Mouse (Mus musculus): ENCODE results near the gene Tifa. TPM values are rescaled to one million over a fixed set of nuclear protein-coding genes. Genes with fewer than 3 reads are reported as not detected.

Tifa gene
- total RNA-seq, 2 experiments from 2014 or later, result 1.9 to 2.9 TPM

DNA sequence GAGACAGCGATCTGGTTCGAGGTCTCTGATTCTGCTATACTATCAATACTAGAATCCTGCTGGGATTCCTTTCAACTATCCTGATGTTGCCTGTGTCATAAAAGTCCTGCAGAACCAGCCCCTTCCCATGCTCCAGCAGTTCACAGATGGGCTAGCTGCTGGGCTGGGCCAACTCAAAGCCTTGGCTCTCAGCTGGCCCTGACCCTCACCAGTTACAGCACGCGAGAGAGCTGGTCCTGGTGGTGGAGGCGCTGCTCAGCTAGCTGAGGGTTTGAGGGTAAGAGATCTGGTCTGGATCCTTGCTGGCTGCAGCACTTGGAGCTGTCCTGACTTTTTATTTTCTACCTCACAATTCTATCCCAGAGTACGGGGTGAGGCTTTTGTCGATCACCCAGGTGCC, 36.9 kb downstream of the Tifa start:
- no peak for DNase-seq

DNA sequence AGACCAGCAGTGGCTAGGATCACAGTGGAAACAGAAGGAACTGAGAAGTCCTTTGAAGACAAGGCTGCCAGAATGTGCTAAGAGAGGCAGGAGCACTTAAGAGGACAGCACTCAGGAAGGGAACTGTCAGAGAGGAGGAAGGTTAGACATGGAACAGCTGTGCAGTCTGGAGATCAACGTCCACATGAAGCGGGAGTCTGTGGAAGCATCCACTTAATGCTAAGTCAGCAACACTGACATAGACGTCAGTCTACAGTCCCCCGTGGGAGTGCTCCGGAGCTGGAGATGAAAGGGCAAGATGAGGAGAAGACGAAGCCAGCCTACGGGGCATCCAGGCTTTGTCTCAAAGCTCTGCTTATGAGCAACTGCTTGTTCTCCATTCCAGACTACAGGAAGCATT, 37.5 kb downstream of the Tifa start:
- peak; percentile 31 to 43 for DNase-seq

DNA sequence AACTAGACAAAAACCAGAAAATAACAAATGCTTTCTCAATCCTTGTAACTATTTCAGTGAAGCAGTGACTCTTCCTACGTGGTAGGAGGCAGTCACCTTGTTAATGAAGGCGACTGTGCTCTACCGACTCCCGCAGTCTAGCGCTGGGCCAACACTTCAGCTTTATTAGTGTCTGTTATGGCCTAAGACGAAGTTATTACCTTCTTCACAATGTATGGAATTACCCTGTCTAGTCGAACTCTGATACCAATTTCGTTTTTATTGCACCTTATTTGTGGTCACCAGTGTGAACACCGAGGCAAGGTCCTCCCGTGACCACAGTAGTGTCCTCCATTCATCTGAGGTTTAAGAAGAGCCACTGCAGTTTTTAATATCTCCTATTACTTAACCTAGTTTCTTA, 40.6 kb downstream of the Tifa start:
- no peak for DNase-seq

DNA sequence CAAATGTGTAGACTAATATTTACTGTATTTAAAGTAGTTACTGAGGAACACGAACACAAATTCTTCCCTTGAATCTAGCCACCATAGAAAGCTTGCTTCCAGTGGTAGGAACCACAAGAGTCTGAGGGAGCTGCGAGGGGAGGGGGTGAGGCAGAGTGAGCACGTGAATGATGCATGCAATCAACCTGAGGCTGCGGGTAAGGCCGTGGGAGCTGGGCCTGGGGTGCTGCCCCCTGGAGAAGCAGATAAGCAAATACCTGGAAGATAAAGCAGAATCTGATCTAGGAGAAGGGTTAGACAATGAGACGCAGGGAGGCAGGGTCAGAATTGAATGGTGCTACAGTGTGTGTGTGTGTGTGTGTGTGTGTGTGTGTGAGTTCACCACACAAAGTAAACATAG, 41.5 kb downstream of the Tifa start:
- DNase-seq, result no peak

DNA sequence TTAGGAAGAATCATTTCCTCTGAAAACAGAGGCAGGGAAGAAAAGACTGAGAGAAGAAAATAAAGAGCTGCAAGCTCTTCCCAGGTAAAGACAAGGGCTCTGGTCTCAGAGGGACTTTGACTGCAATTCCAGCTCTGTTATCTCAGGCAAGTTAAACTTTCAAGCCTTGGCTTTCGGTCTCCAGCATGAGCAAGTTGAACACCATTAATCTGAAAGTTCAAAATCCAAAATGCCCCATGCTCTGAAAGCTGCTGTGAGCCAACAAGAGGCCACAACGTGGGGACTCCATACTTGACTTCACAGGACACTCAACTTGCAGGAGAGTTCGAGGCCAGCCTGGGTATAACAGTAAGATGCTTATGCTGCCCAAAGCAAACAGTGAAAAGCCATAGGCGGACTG, 44.4 kb downstream of the Tifa start:
- no peak for DNase-seq

DNA sequence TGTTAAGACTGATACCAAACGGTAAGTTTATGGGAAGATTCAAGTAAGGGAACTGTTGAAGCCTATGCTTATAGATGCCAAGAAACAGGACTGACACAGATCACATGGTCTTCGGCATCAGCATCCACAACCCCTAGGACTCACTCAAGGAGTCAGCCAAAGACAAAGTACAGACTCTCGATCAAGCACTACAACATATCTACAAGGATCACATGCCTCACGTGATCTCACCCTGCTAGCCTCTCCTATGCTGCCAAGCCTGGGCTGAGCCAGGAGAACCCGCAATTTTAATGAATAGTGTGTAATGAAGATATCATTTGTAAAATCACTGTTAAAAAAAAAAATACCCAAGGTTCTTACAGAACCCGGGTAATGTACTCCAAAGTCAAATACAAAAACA, 46.0 kb downstream of the Tifa start:
- DNase-seq, result no peak

DNA sequence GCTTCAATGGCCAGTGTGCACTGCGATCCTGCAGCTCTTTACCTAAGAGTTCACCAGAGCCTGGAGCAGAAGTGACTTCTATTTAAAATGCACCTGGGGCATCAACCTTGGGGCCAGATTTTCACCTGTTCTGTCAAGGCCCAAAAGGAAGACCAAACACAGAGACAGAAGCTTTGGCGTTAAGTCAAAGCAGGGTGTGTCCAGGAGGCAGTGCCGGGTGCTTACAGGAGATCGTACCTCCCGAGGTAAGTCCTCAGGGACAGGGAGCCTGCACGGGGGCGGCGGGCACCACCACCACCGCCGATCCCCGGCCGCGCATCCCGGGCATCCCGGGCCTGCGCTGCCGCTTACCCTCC, 47.2 kb downstream of the Tifa start:
- peak in 1 of 2 experiments; percentile 12 for DNase-seq

DNA sequence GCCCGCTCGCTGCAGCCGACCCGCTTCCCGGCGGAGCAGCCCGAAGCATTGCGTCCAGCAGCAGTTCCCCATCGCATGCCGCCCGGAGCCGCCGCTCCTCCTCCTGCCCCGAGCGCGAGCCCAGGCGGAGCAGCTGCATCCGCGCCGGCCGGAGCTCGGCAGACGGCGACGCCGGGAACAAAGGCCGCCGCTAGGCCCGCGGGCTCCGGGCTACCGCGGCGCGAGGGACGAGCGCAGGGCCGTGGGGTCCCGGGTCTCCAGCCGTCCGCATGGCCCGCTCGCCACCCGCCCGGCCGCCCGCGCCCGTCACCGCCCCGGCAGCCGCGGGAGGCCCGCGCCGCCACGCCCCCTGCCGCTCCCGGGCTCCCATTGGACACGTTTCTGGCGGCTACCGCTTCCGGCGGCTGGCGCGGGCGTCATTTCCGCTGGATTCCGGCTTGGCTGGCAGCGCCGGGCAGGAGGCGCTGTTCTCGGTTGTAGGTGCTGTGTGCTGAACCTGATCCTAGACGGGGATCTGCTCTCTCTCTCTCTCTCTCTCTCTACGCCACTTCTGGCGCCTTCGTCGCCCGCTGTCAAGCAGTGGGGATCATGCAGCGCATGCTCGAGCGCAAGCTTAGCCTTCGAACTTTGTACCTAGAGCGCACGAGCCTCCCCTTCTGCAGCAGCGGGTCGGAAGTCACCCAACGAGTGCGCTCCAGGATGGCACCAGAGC, 47.7 kb downstream of the Tifa start, which contains the start of gene Ap1ar:
Gene Ap1ar (minus strand): TSS at position 370 of the 712 bp plus-strand sequence.
- peak; percentile 97 for DNase-seq

DNA sequence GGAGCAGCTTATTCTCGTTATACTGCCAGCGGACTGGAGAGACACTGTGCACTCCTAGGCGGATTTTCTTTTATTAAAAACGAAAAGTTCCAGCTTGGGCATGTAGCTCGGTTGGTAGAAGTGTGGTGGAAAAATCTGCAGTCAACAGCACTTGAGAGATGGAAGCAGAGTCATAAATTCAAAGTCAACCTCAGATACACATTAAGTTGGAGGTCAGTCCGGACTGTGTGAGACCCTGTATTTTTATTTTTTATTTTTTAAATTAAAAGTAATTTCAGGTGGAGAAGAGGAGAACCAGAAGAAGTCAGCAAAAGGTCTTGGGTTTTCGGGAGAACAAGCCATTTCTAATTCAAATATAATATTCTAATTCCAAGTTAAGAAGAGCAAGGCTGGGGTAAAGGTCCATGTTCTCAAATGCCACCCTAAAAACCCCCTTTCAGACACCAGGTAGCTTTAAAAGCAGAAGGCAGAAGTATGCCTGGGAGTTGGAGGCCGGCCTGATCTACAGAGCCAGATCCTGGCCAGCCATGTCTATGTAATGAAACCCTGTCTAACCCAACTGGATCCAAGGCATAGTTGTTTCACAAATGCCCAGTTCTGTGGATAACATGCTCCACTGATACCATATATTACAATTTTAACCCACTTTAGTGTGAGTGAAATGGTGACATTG, 48.5 kb downstream of the Tifa start:
- no peak for DNase-seq

DNA sequence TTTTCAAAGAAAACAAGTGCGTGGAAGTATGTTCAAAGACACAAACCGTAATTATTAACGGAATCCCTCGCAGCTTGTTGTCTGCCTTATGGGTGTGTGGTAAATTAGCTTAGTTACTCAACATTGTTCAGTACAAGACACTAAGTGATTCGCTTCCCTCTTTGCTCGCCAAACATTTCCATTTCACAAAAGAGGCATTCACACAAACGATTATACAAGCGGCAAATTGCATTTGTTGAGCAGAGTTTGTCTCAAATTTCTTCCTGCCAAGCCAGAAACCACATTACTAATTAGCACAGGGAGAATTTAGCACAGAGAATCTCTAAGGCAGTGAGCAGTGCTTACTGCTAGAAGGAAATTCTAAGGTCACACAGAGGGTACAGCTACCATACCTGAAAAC, 52.3 kb downstream of the Tifa start:
- DNase-seq, result no peak

DNA sequence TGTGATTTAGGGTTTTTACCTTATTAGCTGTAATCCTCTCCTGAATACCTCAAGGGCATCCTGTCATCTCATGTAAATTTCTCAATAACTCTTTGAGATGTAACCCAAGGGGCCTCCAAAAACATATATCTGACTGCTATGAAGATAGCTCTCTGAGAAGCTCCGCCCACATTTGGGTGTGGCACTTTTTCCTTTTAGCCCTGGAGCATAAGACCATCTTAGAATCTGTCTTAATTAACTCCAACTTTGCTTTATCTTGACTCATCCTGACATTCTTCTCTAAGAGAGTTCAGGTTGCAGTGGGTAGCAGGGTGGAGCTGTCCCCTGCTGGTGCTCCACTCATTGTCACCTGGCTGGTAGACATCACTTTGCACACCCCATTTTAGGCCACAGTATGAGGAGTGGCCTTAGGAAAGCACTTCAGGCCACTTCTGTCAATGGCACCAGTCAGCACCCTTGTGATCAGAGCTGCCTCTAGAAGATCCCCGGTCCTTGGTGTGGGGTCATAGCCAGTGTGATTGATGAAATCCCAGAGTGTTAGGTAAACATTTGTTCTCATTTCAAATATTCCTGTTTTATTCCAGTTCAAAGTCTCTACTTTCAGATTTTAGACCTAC, 53.8 kb downstream of the Tifa start:
- no peak for DNase-seq

DNA sequence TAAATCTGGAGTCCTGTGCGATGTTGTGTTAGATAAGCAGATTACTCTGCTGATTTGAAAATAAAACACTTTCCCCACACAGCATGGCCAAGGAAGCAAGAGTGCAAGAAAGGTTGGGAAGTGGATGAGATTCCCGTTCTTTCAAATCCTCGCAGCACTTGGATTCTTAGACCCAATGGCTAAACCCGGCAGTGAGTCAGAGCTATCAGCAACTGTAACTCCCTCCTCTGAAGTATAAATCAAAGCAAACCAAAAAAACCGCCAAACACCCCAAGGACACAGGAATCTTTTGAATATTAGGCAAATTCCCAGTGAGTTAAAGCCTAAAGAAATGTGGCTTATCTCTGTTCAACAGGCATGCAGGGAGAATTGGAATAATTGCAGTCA, 54.3 kb downstream of the Tifa start:
- no peak for DNase-seq

DNA sequence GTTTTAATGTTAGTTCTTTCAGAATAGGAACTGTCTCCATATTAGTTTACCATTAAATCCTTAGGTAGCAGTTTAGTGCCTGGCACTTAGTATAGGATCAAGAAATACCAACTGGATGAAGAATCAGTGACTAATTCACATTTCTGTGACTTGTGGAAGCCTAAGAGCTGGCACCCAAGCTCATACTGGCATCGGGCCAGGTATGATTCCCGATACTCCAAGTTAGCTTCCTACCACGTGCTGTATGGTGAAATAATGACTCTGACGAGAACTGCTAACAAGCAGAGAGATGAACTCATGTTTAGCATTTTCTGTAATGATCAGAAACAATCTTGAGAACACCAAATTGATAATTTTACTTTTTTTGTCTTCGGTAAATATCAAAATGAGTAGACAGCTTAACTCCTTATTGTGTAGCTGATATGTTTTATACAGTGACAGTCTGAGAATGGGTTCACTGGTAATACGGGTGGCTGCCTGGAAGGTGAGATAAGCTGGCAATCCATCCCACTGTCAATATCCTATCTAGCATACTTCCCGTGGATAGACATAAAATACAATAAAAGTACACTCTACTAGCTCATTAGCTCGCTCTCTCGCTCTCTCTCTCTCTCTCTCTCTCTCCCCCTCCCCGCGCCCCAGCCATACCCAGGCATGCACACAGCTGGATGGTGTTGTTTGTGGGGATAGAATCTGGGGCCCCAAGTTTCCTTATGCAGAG, 58.6 kb downstream of the Tifa start:
- DNase-seq, result no peak

DNA sequence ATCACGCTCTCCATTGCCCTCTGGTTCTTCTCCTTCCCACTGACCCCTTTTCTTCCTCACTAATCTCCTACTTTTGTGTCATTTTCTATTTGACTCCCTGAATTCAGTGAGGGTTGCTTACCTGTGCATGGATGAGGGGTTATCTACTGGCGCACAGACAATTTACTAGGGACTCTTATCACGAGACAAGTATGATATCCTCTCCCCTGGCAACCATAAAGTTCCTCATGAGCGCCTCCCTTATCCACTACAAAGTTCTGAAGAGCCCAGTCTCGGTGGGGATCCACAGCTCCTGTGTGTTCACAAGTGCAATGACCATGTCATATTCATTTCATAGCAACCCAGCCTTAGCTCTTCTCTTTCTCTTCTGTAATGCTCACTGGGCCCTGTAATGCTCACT, 60.3 kb downstream of the Tifa start:
- no peak for DNase-seq

DNA sequence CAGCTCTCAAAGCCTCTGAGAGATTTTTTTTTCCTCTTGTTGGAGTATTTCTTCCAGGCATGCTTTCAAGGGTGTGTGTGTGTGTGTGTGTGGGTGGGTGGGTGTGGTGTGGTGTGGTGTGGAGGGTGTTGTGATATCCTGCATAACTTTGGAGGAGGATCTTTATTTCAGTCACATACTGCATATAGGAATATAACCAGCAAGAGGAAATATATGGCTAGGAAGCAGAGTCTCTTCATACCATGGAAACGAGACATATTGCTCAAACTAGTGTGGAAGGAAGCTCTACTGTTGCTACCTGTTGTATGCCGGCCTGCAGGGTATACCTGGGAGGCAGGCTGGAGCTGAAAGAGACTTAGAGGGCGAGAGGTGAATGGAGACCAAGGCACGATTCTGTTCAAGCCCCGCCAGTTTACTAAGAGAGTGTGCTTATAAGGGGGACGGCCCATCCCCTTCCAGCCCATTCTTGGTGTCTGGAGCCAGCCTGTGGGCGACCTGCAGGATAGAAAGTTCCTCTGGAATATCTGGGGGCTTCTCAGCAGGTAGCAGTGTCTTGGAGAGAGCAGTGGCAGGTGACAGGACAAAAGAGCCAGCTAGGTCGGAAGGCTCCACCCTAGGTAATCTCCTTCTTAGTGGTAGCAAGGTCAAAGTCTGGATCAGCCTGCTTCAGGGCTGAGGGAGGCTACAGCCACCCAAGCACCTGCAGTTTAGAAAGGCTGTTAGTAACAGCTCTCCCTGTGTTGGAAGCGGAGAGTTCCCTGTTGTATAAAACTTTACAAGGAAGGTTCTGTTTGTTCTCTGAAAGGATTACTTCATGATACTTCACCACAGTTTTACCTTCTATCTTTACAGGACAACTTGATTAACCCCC, 61.4 kb downstream of the Tifa start:
- DNase-seq, result no peak

DNA sequence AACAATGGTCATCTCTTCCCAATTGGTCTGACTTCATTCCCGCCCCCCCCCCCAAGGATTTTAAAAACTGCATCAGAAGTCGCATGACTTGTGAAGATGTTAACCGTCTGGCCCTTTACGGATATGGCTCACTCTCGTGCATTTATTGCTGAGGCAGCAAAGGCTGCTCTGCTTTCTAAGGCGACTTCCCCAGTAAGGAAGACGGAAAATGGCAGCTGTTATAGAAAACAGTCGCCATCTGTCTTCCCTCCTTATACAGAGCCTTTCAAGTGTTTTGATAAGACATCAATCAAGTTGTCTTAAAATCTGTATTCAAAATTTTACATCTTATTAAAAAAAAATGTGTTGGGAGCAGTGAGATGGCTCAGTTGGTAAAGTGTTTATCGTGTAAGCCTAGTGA, 63.1 kb downstream of the Tifa start:
- no peak for DNase-seq

DNA sequence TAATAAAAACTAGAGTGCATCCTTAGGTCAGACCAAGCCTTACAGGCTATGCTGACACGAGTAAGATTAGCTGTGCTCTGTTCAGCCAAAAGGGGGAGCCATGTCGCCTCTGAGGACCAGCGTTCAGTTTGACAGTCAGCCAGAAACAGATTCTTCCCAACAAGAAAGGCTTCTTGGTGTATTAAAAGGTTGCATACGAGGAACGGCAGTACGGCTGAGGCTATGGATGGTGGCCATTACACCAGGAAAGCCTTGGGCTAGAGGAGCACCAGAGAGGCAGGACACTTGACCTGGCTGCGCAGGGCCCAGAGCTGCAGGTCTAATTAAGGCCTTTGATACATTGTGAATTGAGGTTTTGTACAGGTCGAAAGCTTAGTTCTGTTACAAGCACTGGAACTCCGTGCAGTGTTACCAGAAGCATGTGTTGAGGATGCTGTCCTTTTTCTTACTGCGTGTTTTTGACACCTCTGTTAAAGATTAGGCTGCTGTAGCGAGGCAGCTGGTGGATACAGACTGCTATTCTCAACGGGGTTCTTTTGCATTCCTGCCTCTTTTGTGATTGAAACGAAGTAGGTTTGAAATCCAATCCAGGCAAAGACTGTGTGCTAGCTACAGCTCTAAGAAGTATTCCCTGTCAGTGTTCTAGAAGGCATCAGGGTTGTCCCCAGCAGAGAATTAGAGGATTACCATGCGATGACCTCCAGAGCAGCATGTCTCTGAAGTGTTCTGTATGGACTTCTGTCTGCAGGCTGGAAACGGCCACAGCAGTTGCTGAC, 64.0 kb downstream of the Tifa start:
- DNase-seq, result peak; percentile 72 to 89

DNA sequence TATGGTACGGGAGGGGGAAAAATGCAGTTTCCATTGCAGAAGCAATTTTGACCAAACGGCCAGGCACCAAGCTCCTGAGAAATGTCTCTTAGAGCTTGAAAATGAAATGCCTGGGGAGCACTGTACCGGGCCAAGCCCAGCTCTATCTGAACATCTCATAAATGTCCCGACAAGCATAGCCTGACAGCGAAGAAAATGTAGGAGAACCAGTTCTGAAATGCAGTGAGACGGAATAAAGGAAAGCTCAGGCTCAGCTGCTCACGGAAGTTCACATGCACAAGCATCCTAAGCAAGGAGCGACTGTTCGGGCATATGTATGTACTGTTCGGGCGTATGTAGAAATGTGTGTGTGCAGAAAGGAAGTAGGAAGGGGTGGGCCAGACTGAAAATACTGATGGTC, 71.7 kb downstream of the Tifa start:
- no peak for DNase-seq

DNA sequence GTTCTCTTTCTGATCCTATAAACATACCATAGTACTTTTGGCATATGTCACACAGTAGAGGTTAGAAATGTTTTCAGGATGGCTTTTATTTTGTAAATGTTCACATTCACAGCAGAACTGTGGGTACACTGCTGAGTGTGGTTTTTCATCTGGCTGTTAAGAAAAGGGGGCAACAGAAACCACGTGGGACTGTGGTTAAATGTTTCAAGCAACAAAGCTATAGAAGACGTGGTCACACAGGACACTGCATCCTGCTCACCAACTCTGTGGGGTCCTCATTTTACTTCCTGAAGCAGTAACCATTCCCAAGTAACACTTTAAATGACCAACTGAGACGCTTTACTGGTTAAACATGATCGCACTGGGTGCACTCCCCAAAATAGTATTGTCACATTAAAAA, 72.9 kb downstream of the Tifa start:
- DNase-seq, result no peak

DNA sequence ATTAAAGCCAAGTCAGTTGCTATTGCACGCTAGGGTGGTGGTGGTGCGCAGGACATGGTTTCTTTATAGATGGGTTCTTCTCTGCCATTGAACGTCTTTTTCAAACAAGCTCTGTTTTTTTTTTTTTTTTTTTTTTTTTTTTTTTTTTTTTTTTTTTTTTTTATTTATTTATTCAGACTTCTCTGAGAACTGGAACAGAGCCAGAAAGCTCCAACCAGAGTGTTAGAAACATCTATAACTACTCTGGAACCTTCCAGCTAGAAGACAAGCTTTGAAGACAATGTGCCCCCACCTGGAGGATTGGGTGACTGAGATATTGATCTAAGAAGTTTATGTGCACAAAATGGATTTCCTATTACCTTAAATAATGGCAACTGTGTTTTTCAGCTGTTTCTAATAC, 74.0 kb downstream of the Tifa start:
- DNase-seq, result no peak

DNA sequence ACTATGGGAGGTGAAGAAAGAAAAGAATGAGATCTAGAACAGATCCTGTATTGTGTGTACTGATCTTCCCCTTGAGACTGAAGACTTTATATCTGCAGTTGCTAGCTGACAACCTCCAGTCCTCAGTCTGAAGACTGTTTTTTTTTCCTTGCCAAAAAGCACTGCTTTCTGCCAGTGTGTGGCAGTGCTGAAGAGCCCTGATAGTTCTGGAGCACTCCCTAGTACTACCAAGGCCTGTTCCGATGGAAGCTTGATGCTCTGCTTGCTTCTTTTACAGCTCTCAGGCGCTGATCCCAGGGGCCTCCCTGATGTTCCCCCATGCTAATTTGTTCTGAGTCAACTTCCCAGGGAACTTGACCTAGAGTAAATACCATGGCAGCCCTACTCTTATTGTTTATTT, 74.6 kb downstream of the Tifa start:
- DNase-seq, result no peak

Data from heart, adult 18-20 months (tissue).